Mouse (Mus musculus): Measurements from ENCODE around the gene Rhox2h. TPM values are rescaled to one million over a fixed set of nuclear protein-coding genes. Genes with fewer than 3 reads are reported as not detected.
"Not testable (repeated sequence)": the region's sequence is repeated elsewhere in the genome, so short reads cannot be mapped to it uniquely, and the experiment has no call there.

Rhox2h gene
- polyA plus RNA-seq (2015; fragmentation: Nextera tagmentation; extraction: Ambion mirVana): not detected in 2 replicates

GRCm38 (mm10) chrX:37673177-37673576 lies at the start of gene Rhox2h:
Gene Rhox2h, minus strand, starts transcription at chrX:37673277.
- 88% methylated on average over 8 of the region's 8 CpGs for WGBS
- H3K27me3 ChIP-seq; H3K4me3 ChIP-seq; H3K36me3 ChIP-seq (ENCODE audit: poor library complexity, severe bottlenecking); H3K9ac ChIP-seq; H3K27ac ChIP-seq; H3K4me1 ChIP-seq; H3K9me3 ChIP-seq (replicated peaks); ATAC-seq; H3K4me2 ChIP-seq: not testable (repeated sequence)

DNA sequence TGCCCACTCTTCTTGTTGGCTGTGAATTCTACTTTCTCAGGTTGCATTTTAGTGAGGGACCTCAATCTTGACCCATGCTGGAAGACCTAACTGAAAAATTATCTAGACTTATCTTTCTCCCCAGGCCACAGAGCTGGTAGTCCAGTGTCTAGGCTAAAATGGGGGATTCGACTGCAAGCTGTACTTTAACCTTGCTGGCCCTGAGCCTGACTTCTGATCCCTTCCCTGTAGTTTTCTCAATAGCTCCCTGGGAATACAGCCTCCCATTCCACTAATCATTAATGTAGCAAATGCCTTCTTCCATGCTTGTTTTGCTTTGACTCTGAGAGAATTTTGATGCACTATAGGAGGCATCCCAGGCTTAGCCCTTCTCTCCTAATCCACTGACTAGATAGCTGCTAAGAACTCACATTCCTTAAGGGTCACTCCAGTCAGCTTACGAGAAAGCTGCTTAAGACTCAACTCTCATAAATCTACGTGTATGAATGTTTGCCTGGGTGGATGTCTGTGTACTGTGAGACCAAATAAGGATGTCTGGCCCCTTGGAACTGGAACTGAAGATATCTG lies 28.8 kb upstream of the Rhox2h start:
- Histone ChIP-seq H3K4me3 (no peak overlapping the region), H3K4me2 (no peak overlapping the region), H3K9me3 (replicated peaks) (no peaks in the 10 kb centered on the region), H3K27ac (no peak overlapping the region), H3K36me3 (ENCODE audit: poor library complexity, severe bottlenecking) (no peaks in the 10 kb centered on the region), H3K9ac (no peak overlapping the region), H3K4me1 (no peaks in the 10 kb centered on the region), H3K27me3 (no peaks in the 10 kb centered on the region)
- ATAC-seq: no peak
- 73% methylated on average over 3 of the region's 3 CpGs for WGBS

DNA sequence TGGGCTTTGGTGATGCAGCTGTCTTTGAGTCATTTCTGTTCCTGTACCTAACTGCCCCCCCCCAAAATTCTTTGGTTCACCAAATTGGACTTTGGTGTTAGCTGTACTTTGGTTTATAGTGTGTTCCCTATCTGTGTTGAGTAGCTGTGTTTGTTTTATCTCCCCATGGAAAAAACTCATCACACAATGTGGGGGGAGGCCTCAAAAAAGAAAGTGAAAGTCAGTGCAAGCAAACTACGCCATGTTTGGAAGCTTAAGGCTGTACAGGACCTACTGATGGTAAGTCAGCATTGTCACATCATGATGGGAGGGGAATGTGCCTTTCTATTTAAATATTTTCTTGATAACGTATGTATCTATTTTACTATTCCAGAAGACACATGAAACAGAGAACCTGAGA lies 19.2 kb upstream of the Rhox2h start:
- Histone ChIP-seq H3K4me2 (no peak overlapping the region), H3K27ac (no peak overlapping the region), H3K9me3 (replicated peaks) (no peaks in the 10 kb centered on the region), H3K4me3 (no peak overlapping the region), H3K36me3 (ENCODE audit: poor library complexity, severe bottlenecking) (no peaks in the 10 kb centered on the region), H3K27me3 (no peaks in the 10 kb centered on the region), H3K4me1 (no peaks in the 10 kb centered on the region), H3K9ac (no peak overlapping the region)
- no peak for ATAC-seq
- 78% methylated on average over 2 of the region's 2 CpGs for WGBS

DNA sequence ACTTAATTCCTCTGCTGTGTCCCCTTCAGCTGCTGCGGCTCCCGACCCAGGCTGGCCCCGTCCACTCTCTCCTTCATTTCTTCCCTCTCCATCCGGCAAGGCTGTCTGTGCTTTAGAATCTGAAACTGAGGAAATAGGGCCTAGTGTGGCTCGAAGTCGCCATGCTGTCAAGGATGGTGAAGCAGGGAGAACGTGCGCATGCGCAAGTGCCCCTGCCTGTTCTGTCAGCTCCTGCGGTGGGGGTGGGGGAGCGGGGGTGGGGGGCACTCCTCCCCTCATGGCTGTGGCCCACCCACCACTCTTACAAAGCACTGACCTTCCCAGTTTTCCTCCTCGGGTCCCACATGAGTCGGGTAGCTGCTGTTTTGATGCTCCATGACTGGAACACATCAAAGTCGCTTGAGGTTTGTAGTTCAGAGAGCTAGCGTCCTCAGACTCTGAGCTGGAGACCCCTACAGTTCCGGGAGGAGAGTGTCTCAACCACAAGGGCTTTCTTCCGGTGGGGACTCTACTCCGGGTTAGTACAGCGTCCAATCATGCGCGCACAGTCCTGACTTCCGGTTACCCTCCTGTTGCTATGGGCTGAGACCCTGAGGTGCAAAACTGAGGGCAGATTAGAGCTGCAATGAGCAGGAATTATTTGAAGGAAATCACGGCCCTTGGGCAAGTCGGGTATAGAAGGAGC lies 10.1 kb upstream of the Rhox2h start:
- H3K9me3 ChIP-seq (replicated peaks): peaks cover 5% of the 10 kb centered on the region; the same call in 1 of the 2 replicates
- no peaks in the 10 kb centered on the region for H3K4me1 ChIP-seq
- H3K9ac ChIP-seq: no peak overlapping the region
- WGBS: 89% methylated on average over 24 of the region's 24 CpGs
- no peak for ATAC-seq
- no peak overlapping the region for H3K27ac ChIP-seq
- no peaks in the 10 kb centered on the region for H3K27me3 ChIP-seq
- no peaks in the 10 kb centered on the region for H3K36me3 ChIP-seq (ENCODE audit: poor library complexity, severe bottlenecking)
- H3K4me3 ChIP-seq: no peak overlapping the region
- H3K4me2 ChIP-seq: no peak overlapping the region

DNA sequence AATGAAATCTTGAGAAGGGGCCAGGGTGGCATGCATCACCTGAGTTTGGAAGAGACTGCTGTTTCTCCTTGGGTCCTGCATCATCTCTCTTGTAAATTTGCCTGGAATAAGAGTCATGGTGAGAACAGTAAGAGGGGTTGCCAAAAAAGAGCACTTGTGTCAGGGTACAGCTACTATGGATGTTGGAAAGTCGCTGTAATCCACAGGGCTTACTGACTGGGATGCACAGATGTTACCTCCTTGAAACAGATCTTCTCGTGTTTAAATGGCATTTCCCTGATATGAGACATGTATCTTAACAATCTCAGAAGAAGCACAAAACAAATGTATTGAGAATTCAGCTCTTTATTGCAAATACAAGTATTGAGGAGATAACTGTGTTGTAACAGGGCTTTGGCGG lies 4.4 kb downstream of the Rhox2h start, which contains the start of gene Rhox3h:
Gene Rhox3h (minus strand): TSS at position 101 of the 400 bp plus-strand sequence.
- not testable (repeated sequence) for H3K4me3 ChIP-seq; H3K27ac ChIP-seq; H3K27me3 ChIP-seq; H3K4me1 ChIP-seq; H3K4me2 ChIP-seq; ATAC-seq; H3K36me3 ChIP-seq (ENCODE audit: poor library complexity, severe bottlenecking); H3K9me3 ChIP-seq (replicated peaks); H3K9ac ChIP-seq
- 92% methylated on average over 1 of the region's 3 CpGs for WGBS

DNA sequence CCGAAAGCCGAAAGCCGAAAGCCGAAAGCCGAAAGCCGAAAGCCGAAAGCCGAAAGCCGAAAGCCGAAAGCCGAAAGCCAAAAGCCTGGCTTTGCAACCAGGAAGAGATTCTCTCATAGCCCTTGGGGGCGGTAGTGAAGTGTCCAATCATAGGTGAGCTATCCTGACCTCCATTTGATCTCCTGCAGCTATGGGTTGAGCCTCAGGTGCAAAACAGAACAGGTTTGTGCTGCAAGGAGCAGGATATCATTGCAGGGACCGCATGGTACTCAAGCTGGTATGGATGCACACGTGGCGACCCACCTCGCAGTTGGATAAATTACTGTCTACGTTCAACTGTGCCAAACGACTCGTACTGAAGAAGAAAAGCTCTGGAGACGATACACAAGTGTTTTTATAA lies 21.9 kb downstream of the Rhox2h start, which contains the start of gene Rhox4g:
Gene Rhox4g (minus strand): TSS at position 101 of the 400 bp plus-strand sequence.
- 90% methylated on average over 19 of the region's 20 CpGs for WGBS
- H3K9me3 ChIP-seq (replicated peaks); H3K4me1 ChIP-seq; H3K4me3 ChIP-seq; ATAC-seq; H3K27ac ChIP-seq; H3K4me2 ChIP-seq; H3K27me3 ChIP-seq; H3K9ac ChIP-seq; H3K36me3 ChIP-seq (ENCODE audit: poor library complexity, severe bottlenecking): not testable (repeated sequence)

DNA sequence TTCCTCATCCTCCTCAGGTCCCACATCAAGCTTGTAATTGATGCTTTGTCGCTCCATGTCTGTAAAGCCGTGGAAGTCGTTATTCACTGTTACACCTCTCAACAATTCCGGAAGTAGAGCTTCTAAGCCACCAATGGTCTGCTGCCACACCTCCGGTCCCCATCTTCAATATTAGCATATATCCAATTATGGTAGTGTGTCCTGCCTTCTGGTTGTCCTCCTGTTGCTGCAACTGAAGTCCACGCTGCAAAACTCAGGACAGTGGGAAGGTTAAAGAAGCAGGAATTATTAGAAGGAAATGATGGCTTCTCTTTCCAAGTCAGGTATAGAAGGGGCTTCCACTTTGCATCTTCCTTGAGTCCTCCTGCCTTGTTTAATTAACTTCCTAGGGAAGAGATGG lies 29.7 kb downstream of the Rhox2h start, which contains the start of gene Rhox2g:
Gene Rhox2g (minus strand): TSS at position 101 of the 400 bp plus-strand sequence.
- H3K27me3 ChIP-seq; H3K36me3 ChIP-seq (ENCODE audit: poor library complexity, severe bottlenecking); H3K9ac ChIP-seq; H3K27ac ChIP-seq; H3K4me3 ChIP-seq; H3K9me3 ChIP-seq (replicated peaks); H3K4me2 ChIP-seq; ATAC-seq; H3K4me1 ChIP-seq: not testable (repeated sequence)
- WGBS: 81% methylated on average over 6 of the region's 6 CpGs

GRCm38 (mm10) chrX:37628512-37628911 lies 44.6 kb downstream of the Rhox2h start, which contains the start of gene Rhox3g:
Gene Rhox3g, minus strand, starts transcription at chrX:37628612.
- H3K9ac ChIP-seq; H3K36me3 ChIP-seq (ENCODE audit: poor library complexity, severe bottlenecking); ATAC-seq; H3K4me3 ChIP-seq; H3K9me3 ChIP-seq (replicated peaks); H3K27me3 ChIP-seq; H3K4me1 ChIP-seq; H3K4me2 ChIP-seq; H3K27ac ChIP-seq: not testable (repeated sequence)
- WGBS: 90% methylated on average over 2 of the region's 2 CpGs

Other genes starting within 250 kb of the Rhox2h start
- not detected in 2 replicates for gene Rhox4b, start 240.8 kb downstream of the Rhox2h start, polyA plus RNA-seq (2015; fragmentation: Nextera tagmentation; extraction: Ambion mirVana)
- gene Rhox2c, start 219.6 kb downstream of the Rhox2h start, polyA plus RNA-seq (2015; fragmentation: Nextera tagmentation; extraction: Ambion mirVana): not detected in 2 replicates
- not detected in 2 replicates for gene Rhox3c, start 214.7 kb downstream of the Rhox2h start, polyA plus RNA-seq (2015; fragmentation: Nextera tagmentation; extraction: Ambion mirVana)
- gene Rhox4c, start 192.9 kb downstream of the Rhox2h start, polyA plus RNA-seq (2015; fragmentation: Nextera tagmentation; extraction: Ambion mirVana): not detected in 2 replicates
- gene Rhox2d, start 179.8 kb downstream of the Rhox2h start, polyA plus RNA-seq (2015; fragmentation: Nextera tagmentation; extraction: Ambion mirVana): not detected in 2 replicates
- gene Rhox4d, start 158.9 kb downstream of the Rhox2h start, polyA plus RNA-seq (2015; fragmentation: Nextera tagmentation; extraction: Ambion mirVana): not detected in 2 replicates
- gene Rhox2e, start 142.8 kb downstream of the Rhox2h start, polyA plus RNA-seq (2015; fragmentation: Nextera tagmentation; extraction: Ambion mirVana): not detected in 2 replicates
- gene Rhox3e, start 131.3 kb downstream of the Rhox2h start, polyA plus RNA-seq (2015; fragmentation: Nextera tagmentation; extraction: Ambion mirVana): not detected in 2 replicates
- gene Rhox4e, start 115.9 kb downstream of the Rhox2h start, polyA plus RNA-seq (2015; fragmentation: Nextera tagmentation; extraction: Ambion mirVana): not detected in 2 replicates
- gene Rhox2f, start 101.9 kb downstream of the Rhox2h start, polyA plus RNA-seq (2015; fragmentation: Nextera tagmentation; extraction: Ambion mirVana): not detected in 2 replicates
- gene Rhox3f, start 92.3 kb downstream of the Rhox2h start, polyA plus RNA-seq (2015; fragmentation: Nextera tagmentation; extraction: Ambion mirVana): not detected in 2 replicates
- gene Rhox4f, start 65.6 kb downstream of the Rhox2h start, polyA plus RNA-seq (2015; fragmentation: Nextera tagmentation; extraction: Ambion mirVana): not detected in 2 replicates
- gene Rhox3g, start 44.7 kb downstream of the Rhox2h start, polyA plus RNA-seq (2015; fragmentation: Nextera tagmentation; extraction: Ambion mirVana): not detected in 2 replicates
- gene Rhox2g, start 29.8 kb downstream of the Rhox2h start, polyA plus RNA-seq (2015; fragmentation: Nextera tagmentation; extraction: Ambion mirVana): not detected in 2 replicates
- gene Rhox4g, start 21.9 kb downstream of the Rhox2h start, polyA plus RNA-seq (2015; fragmentation: Nextera tagmentation; extraction: Ambion mirVana): not detected in 2 replicates
- gene Rhox3h, start 4.5 kb downstream of the Rhox2h start, polyA plus RNA-seq (2015; fragmentation: Nextera tagmentation; extraction: Ambion mirVana): not detected in 2 replicates
- not detected in 2 replicates for gene Rhox5, start 131.6 kb upstream of the Rhox2h start, polyA plus RNA-seq (2015; fragmentation: Nextera tagmentation; extraction: Ambion mirVana)
- not detected in 2 replicates for gene Rhox6, start 153.6 kb upstream of the Rhox2h start, polyA plus RNA-seq (2015; fragmentation: Nextera tagmentation; extraction: Ambion mirVana)
- not detected in 2 replicates for gene Rhox7a, start 158.4 kb upstream of the Rhox2h start, polyA plus RNA-seq (2015; fragmentation: Nextera tagmentation; extraction: Ambion mirVana)
- gene Rhox8, start 205.7 kb upstream of the Rhox2h start, polyA plus RNA-seq (2015; fragmentation: Nextera tagmentation; extraction: Ambion mirVana): 0.24 TPM in 1 of 2 replicates, not detected in the other
- not detected in 2 replicates for gene Rhox7b, start 224.0 kb upstream of the Rhox2h start, polyA plus RNA-seq (2015; fragmentation: Nextera tagmentation; extraction: Ambion mirVana)
- not detected in 2 replicates for gene Rhox9, start 228.5 kb upstream of the Rhox2h start, polyA plus RNA-seq (2015; fragmentation: Nextera tagmentation; extraction: Ambion mirVana)

Measured in forebrain, embryonic 13.5 days (tissue).